Mouse (Mus musculus) gastrocnemius, postnatal 36 days (tissue): Measurements from ENCODE around the gene Cdh4. TPM values are rescaled to one million over a fixed set of nuclear protein-coding genes. Genes with fewer than 3 reads are reported as not detected.

Experiments used
- DNase-seq, 2 experiments: peaks; one replicate each; pipeline ENCODE4 v3.0.0; 2022
- intact Hi-C: fragments of 180-260 bp; cut with DNase I; formaldehyde crosslinking; loops from one replicate; pipeline ENCODE4 v1.15.1; 2025
- total RNA-seq, 2 experiments: library from RNA; stranded (reverse); gene quantifications; 2 replicates each; pipeline ENCODE4 v1.2.3; 2021

Gene Cdh4
- total RNA-seq, 2 experiments from 2014 or later: 5.1 to 8.2 TPM

DNA sequence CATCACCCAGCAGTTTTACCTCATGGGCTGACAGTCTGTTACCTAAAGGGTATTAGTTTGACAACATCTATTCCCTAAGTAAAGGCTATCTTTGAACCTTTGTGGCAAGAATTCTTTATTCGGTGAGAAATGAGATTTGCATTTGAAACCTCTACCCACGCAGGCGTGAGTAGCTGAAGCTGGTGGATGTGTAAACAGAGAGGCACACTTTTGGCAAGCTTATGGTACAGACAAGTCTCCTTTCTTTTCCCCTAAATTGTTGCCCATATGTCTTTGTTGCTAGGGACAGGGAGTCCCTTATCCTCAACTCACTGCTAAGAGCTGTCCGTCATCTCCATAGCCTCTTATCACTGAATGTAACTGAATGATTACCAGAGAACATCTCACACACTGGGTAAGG lies 21.3 kb downstream of the Cdh4 start:
- intact Hi-C loops: no loop called here
- no peak for DNase-seq

GRCm38 (mm10) chr2:179467839-179468445 lies 25.7 kb downstream of the Cdh4 start:
- no peak for DNase-seq
- intact Hi-C loops: no loop called here

DNA sequence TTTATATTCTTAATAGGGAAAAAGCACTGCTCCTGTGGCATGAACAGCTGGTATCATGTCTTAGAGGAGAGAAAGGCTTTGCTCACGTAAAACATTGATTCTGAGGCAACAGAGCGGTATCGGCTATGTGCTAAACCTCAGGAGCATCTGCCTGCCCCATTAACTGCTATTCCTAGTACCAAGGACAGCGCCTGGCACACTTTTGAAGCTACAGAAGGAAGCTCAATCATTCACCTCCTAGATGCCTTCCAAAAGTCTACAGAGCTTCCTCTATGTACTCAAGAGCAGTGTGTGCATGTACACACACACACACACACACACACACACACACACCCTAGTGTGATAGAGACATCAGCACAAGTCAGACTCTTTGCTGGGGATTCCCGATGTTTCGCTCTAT lies 34.4 kb downstream of the Cdh4 start:
- intact Hi-C loops: no loop called here
- DNase-seq: no peak

DNA sequence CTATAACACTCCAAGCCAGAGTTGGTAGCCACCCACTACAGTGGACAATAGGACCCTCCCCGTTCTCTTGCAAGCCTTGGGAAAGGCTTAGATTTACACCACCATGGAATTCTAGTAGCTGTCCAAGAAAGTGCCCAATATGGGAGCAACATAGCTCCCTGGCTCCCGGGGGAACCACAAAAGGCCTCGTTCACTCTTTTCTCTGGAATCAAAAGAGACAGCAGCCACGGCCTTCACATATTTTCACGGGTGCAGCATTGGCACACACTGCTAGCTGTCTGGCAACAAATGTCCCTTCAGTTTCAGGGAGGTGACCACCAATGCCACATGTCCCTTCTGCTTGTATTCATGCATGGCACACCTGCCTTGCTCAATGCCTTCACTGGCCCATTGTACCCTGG lies 38.6 kb downstream of the Cdh4 start:
- intact Hi-C loops: no loop called here
- DNase-seq: no peak

- DNase-seq: no peak
- intact Hi-C loops: no loop called here
Observed at GRCm38 (mm10) chr2:179481363-179481762, 39.1 kb downstream of the Cdh4 start.

DNA sequence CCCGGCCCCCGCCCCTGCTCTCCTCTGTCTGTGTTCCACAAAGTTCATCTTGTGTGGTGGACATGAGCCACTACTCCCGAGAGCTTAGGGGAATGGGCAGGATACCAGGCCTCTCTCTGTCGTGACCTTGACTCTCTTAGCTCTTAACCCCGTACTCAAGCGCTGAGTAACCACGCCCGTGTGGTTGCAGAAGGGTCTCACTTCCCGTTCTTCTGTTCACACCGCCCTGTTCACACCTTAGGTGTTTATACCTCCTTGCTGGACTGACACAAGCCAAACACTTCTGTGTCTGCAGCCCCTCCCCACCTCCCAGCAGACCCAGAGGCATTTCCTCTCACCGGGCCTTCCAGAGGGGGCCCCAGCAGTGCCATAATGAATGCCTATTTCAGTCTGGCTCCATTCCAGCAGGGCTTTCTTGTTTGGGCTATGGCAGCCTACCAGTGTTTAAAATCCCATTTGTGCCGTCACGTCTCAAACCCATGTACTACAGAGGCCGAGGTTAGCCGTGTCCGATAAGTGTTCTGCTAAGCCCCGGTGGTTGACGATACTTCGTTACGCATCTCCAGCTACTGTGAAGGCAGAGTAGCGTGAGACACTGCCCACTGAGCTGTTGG lies 46.4 kb downstream of the Cdh4 start:
- intact Hi-C loops: no loop called here
- no peak for DNase-seq

DNA sequence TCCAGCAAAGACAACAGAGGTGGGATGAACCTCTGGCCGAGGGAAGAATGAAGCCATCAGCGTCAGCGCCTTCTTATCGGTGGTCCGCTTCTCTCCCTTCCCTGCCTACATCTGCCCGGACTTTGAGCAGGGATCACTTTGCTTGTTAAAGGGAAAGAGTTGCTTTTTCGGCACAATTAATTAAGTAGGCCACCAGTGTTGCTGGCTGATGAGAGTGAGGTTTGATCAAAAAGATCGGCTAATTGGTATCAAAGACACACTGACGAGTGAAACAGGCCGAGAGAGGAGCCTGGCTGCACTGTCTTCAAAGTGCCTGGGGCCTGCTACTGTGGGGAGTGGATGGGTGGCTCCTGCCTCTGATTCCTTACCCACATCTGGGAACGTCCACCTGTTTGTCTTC lies 49.7 kb downstream of the Cdh4 start:
- DNase-seq: no peak
- intact Hi-C loops: no loop called here

GRCm38 (mm10) chr2:179494276-179494675 lies 52.0 kb downstream of the Cdh4 start:
- DNase-seq: no peak
- intact Hi-C loops: no loop called here

DNA sequence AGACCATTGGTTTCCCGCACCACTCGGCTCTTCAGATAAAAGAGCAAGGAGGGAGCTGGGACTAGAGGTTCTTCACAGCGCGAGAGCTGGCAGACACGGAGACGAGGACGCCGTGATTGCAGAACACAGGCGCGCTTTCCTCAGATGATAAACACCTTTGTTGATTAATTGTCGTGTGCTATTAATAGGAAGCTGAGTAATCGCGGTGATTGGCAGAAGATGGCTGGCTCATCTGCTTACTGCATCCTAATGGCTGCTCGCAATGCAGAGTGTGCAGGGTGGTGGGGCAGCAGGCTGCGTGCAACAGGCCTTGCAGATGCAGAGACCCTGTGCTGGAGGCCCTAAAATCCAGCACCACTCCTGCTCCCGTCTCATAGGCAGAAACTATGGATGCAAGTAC lies 68.2 kb downstream of the Cdh4 start:
- no peak for DNase-seq
- intact Hi-C loops: no loop called here

DNA sequence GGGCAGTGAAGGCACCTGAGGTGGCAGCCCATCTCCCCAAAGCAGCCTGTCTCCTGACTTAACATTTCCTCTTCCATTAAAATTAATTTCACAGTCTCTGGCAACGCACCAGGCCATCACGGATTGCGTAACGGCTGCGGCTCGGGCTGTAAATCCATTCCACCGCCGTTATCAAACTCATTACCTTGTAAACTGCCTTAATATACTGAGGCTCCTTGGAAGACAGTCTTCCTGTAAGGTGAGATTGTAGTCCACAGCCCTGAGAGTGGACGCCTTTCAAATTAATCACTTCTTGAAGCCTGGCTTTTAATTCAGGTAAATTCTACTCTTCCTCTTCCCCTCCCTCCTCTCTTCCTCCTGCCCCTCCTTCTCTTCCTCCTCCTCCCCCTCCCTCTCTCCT lies 74.3 kb downstream of the Cdh4 start:
- no peak for DNase-seq
- intact Hi-C loops: no loop called here

DNA sequence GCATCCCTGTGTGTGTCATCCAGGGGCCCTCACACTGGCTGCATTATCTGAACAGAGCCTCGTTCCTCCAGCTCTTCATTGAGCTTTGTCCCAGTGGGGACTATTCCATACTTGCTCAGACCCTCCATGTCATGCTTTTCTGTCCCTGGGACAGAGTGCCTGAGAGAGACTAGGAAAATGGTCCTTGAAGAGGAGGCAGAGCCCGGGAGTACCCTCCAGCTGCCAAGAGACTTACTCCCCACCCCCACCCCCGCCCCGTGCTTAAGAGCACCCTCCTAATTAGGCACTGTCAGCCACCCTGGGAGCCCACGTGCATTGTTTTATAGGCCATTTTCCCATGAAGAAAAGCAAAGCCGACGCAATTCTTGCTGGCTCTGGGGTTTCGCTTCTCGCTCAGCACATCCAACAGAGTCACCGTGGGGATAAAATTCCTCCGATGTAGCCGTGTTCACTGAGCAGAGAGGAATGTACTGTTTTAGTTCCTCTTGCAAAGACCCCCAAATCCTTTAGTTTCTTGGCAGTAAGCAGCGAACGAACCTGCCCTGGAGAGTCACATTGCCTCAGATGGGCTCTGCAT lies 76.3 kb downstream of the Cdh4 start:
- no peak for DNase-seq
- intact Hi-C loops: no loop called here

GRCm38 (mm10) chr2:179519161-179519560 lies 76.9 kb downstream of the Cdh4 start:
- DNase-seq: no peak
- intact Hi-C loops: no loop called here

DNA sequence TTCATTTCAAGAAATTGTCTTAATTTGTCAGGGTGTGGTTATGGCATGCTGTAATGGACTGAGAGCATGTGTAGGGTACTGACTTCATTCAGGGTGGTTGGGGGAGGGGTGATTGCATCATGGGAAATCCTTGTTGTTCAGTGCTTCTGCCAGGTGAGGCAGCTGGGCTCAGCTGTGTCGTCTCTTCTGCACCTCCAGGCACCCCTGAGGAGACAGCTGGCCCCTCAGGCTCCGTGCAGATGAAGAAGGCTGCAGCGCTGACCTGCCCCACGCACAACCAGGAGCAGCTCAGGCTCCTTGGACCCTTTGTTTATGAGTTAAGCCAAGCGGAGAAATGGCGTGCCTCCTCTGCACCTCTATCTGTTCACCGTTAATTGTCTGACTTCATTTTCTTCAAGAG lies 77.7 kb downstream of the Cdh4 start:
- no peak for DNase-seq
- intact Hi-C loops: no loop called here

GRCm38 (mm10) chr2:179520941-179521340 lies 78.7 kb downstream of the Cdh4 start:
- intact Hi-C loops: no loop called here
- no peak for DNase-seq

GRCm38 (mm10) chr2:179521444-179521843 lies 79.2 kb downstream of the Cdh4 start:
- DNase-seq: no peak
- intact Hi-C loops: no loop called here

GRCm38 (mm10) chr2:179522141-179522540 lies 79.9 kb downstream of the Cdh4 start:
- DNase-seq: no peak
- intact Hi-C loops: no loop called here

GRCm38 (mm10) chr2:179526976-179527375 lies 84.7 kb downstream of the Cdh4 start:
- intact Hi-C loops: no loop called here
- no peak for DNase-seq

DNA sequence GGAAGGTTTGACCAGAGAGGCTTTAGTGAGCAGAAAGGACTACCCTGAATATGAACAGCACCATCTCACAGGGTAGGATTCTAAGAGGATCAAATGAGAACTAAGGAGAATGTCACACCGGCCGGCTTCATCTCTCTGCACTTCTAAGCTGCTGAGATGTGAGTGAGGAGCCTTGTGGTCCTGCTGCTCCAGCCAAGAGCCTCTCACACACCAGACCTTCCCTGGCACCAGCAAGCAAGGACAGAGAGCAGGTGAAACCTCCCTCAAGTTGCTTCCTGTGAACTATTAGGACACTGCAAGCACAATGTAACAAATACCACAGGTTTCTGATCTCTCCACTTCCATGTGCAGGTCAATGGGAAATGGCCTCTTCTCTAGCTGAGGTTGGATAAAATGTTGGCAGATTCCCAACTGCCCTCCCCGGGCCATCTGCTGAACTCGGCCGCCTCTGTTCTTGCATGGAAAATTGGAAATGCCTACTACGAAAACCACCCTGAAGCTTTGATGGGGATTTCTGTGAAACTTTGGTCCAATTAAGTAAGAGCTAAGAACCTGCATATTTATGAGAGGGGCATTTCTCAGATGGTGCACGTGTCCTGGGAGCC lies 88.3 kb downstream of the Cdh4 start:
- intact Hi-C loops: no loop called here
- no peak for DNase-seq

DNA sequence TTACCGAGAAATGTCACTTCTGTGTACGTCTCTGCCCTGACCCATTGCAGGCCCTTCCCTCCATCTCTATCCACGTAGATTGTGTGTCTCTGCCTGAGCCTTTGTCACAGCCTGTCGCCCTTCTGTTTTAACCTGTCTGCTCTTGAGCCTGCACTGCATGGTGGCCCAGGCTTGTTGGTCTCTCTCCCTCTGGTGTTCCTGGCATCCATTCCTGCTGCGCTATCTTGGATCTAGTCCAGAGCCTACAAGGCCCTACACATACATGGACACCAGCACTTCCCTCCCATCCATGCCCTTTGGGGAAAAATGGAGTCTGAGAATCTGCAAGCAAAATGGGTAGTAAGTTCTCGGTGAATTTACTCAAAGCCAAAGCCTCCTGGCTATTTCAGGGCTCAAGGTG lies 91.0 kb downstream of the Cdh4 start:
- no peak for DNase-seq
- intact Hi-C loops: no loop called here

DNA sequence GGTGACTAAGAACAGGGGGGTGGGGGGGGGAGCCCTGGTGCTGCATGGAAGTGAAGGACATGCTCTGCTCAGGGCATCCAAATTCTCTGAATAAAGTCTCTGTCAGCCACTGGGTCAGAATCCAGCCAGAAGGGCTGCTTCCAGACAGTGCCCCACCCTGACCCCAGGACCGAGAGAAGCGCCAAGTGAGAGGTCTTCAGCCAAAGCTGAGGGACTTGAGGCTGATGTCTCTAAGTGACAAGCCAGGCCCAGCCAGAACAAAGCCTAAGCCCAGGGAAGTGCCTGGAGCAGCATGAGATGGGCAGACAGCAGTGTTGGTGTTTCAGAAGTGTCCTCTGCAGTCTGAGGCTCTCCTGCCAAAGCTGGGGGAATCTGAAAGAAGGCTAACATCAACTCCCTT lies 91.7 kb downstream of the Cdh4 start:
- intact Hi-C loops: no loop called here
- no peak for DNase-seq

DNA sequence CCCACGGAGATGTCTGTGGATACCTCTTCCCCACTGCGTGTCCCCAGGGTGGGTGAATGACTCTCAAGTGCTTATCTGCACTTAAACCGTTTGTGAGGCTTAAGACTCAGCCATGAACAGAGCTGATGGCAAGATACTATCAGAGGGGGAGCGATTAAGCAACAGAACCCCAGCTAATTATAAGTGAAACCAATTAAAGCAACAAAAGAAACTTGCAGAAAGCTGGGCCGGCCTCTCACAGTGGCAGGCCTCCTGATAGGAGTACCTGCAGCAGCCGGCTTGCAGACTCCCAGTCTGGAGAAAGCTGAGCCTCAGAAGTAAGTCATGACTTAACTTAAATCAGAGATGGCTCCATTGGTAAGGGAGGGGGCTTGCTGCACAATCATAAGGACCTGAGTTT lies 93.0 kb downstream of the Cdh4 start:
- no peak for DNase-seq
- intact Hi-C loops: no loop called here

GRCm38 (mm10) chr2:179536762-179537161 lies 94.5 kb downstream of the Cdh4 start:
- intact Hi-C loops: no loop called here
- DNase-seq: no peak
